8 mouse cellular contexts compared by ENCODE assay signal in the genomic region with DNA sequence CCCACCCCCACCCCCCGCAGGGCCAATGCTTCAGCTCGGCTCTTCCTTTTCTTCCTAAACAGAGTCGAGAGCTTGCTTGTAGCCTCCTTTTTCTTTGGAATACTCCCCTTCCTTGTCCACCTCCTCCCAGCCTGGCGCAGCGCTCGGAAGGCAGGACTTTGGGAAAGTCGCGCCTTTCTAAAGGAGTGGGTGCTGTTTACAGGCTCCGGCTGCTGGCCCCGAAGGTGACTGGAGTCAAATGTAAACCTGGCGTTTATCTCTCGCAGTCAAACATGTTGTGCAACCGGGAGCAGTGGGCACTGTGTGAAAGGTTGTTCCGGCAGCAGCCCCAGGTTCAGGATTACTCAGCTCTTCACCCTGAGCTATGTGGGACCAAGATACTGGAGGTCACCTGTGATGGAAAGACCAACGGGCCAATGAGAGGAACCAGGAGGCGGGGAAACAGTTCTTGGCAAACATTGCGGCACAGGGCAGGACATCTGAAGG. TPM values are rescaled to one million over a fixed set of nuclear protein-coding genes. Genes with fewer than 3 reads are reported as not detected.
DNase-seq lines count a peak whose midpoint lies in the region; ATAC-seq and TF ChIP-seq lines count a peak whose summit lies in the region.

No protein-coding gene starts in this region.

- intact Hi-C loops in heart, postnatal 14 days (cut with DNase I): loop anchor here (2.0 kb wide), 1 partner anchor 16 kb away; the partner anchor contains the start of gene Hectd1

- DNase-seq in cerebellum, adult 11 months: peak; percentile 93
- peak; percentile 87 for DNase-seq in forebrain, embryonic 14.5 days (ENCODE audit: low spot score)
- DNase-seq in heart, postnatal 14 days: peak; percentile 94 to 96
- peak; percentile 93 for DNase-seq in layer of hippocampus, adult 11-12 months (ENCODE audit: low spot score)
- peak; percentile 98 for DNase-seq in lung, adult 18-20 months
- peak; percentile 89 for DNase-seq in testis, postnatal 14 days (ENCODE audit: low spot score)

- no peaks in the 10 kb centered on the region for H3K36me3 ChIP-seq in ES-Bruce4 (ENCODE audit: control insufficient read depth, insufficient read depth, low read length, poor library complexity, severe bottlenecking)
- no peaks in the 10 kb centered on the region for H3K36me3 ChIP-seq in forebrain, embryonic 14.5 days (ENCODE audit: control insufficient read depth, insufficient read depth, low read length)
- no peaks in the 10 kb centered on the region for H3K36me3 ChIP-seq in neural tube, embryonic 15.5 days

- peak overlapping the region; percentile 71 for H3K4me2 ChIP-seq in forebrain, embryonic 14.5 days (ENCODE audit: low read length)
- peak overlapping the region; percentile 74 for H3K4me2 ChIP-seq in neural tube, embryonic 15.5 days

- peak; percentile 97 for ATAC-seq in forebrain, embryonic 14.5 days
- peak; percentile 97 for ATAC-seq in neural tube, embryonic 15.5 days (ENCODE audit: low FRiP score)

- no peak for TF ChIP-seq EP300 in ES-Bruce4 (IDR thresholded peaks at IDR 0.05; ENCODE audit: insufficient read depth, low read depth, low read length)

- H3K4me3 ChIP-seq in ES-Bruce4 (ENCODE audit: low read depth, low read length): peak overlapping the region; percentile 77
- peak overlapping the region; percentile 39 for H3K4me3 ChIP-seq in forebrain, embryonic 14.5 days (ENCODE audit: low read depth, low read length)
- H3K4me3 ChIP-seq in neural tube, embryonic 15.5 days (replicated peaks): peak overlapping the region; percentile 51

- peak; percentile 55 for TF ChIP-seq POLR2A in ES-Bruce4 (IDR thresholded peaks at IDR 0.05; ENCODE audit: insufficient read depth, low read length)

- under 1% methylated on average over 17 of the region's 17 CpGs for WGBS in forebrain, embryonic 14.5 days
- WGBS in neural tube, embryonic 15.5 days: under 1% methylated on average over 17 of the region's 17 CpGs

- no peaks in the 10 kb centered on the region for H3K27me3 ChIP-seq in ES-Bruce4 (ENCODE audit: control insufficient read depth, insufficient read depth, low read length, poor library complexity, severe bottlenecking)
- no peaks in the 10 kb centered on the region for H3K27me3 ChIP-seq in forebrain, embryonic 14.5 days (replicated peaks; ENCODE audit: control insufficient read depth, insufficient read depth, low read length)
- H3K27me3 ChIP-seq in neural tube, embryonic 15.5 days (replicated peaks): no peaks in the 10 kb centered on the region

- peak overlapping the region; percentile 58 for H3K9ac ChIP-seq in ES-Bruce4 (ENCODE audit: low read depth, poor library complexity, severe bottlenecking)
- peak overlapping the region; percentile 61 for H3K9ac ChIP-seq in forebrain, embryonic 14.5 days (ENCODE audit: low read length)
- peak overlapping the region; percentile 60 for H3K9ac ChIP-seq in neural tube, embryonic 15.5 days (replicated peaks)

- H3K27ac ChIP-seq in ES-Bruce4 (ENCODE audit: insufficient read depth, low read length): peak overlapping the region; percentile 93
- no peak overlapping the region for H3K27ac ChIP-seq in forebrain, embryonic 14.5 days (ENCODE audit: low read depth, low read length)
- peak overlapping the region; percentile 76 for H3K27ac ChIP-seq in neural tube, embryonic 15.5 days (replicated peaks)

- H3K9me3 ChIP-seq in ES-Bruce4 (replicated peaks; ENCODE audit: control insufficient read depth, insufficient read depth, low read length, poor library complexity, severe bottlenecking): no peaks in the 10 kb centered on the region
- H3K9me3 ChIP-seq in forebrain, embryonic 14.5 days (replicated peaks; ENCODE audit: control insufficient read depth, low read length): no peaks in the 10 kb centered on the region
- H3K9me3 ChIP-seq in neural tube, embryonic 15.5 days (replicated peaks): no peaks in the 10 kb centered on the region

- H3K4me1 ChIP-seq in ES-Bruce4 (ENCODE audit: control insufficient read depth, insufficient read depth, low read length): peaks cover 3% of the 10 kb centered on the region
- no peaks in the 10 kb centered on the region for H3K4me1 ChIP-seq in forebrain, embryonic 14.5 days (ENCODE audit: control insufficient read depth, insufficient read depth, low read length)
- H3K4me1 ChIP-seq in neural tube, embryonic 15.5 days: peaks cover 13% of the 10 kb centered on the region

- TF ChIP-seq CTCF in ES-Bruce4 (IDR thresholded peaks at IDR 0.05; ENCODE audit: low read depth, low read length): no peak

RNA-seq across cellular contexts. Expression of gene Hectd1, which starts 15.5 kb away (rescaled TPM):
- polyA plus RNA-seq in ES-Bruce4 (2011; ENCODE audit: insufficient read depth, insufficient read length, low read depth, missing spikeins): 93.8 and 96.9 TPM in 2 replicates
- 31.1 and 37.1 TPM in 2 replicates for polyA plus RNA-seq in forebrain, embryonic 14.5 days (2014; fragmentation: Nextera tagmentation; extraction: Ambion mirVana)
- total RNA-seq in heart, postnatal 14 days (2021): 10 to 100 TPM; 85.9 to 89.6 TPM
- polyA plus RNA-seq in neural tube, embryonic 15.5 days (2015; fragmentation: Nextera tagmentation; extraction: Ambion mirVana): 36.0 and 37.6 TPM in 2 replicates
